Comparison of ENCODE assay signal across 15 mouse cellular contexts in the genomic region with DNA sequence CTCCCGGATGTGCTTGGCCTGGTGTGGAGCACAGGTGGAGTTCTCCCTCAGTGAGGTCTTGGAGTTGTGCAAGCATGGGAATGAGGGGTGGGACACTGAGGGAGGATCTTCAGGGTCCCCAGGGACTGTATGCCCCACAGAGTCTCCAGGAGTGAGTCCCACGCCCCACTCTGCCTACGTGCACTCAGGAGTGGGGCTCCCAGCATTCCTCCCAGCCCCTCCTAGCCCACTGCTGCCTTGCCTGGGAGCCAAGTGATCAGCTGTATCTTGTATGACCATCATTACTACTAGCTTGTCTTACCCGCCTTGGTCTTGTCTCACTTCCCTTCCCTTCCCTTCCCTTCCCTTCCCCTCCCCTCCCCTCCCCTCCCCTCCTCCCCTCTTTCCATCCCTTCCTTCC. TPM values are rescaled to one million over a fixed set of nuclear protein-coding genes. Genes with fewer than 3 reads are reported as not detected.
A peak's percentile ranks its signal among the peaks of the same experiment; 100 is the strongest.
DNase-seq lines count a peak whose midpoint lies in the region.
"Not testable (repeated sequence)": the region's sequence is repeated elsewhere in the genome, so short reads cannot be mapped to it uniquely, and the experiment has no call there.
"Had no signal": no experiment of that assay in that cellular context is flagged by ENCODE, and none has a peak within 500 bp of the region (broad histone marks: within the 10 kb centered on the region; RNA-seq: fewer than 3 reads in every experiment).

No protein-coding gene starts in this region.

- DNase-seq in MN1 (ENCODE audit: low spot score), result peak; percentile 21
- peak; percentile 57 for DNase-seq in cerebellum, adult 11-12 months
- DNase-seq in frontal cortex, postnatal 14 days (ENCODE audit: low spot score in 2 of 2), result peak; percentile 61 to 68
- peak; percentile 53 to 54 for DNase-seq in heart, postnatal 36 days
- DNase-seq in layer of hippocampus, postnatal 25 days (ENCODE audit: extremely low spot score in 1 of 2, low spot score in 1 of 2), result peak; percentile 34 to 61
- DNase-seq in lung, postnatal 14 days, result peak; percentile 47
- peak; percentile 55 to 60 for DNase-seq in spleen, postnatal 36 days (ENCODE audit: low spot score in 2 of 2)
- DNase-seq in urinary bladder, adult 2 months (ENCODE audit: low spot score), result peak; percentile 80

- intact Hi-C loops in heart, postnatal 36 days (cut with DNase I), result not testable (repeated sequence)

RNA-seq across cellular contexts. Expression of a gene that starts 30.7 kb away (rescaled TPM):
- under 1 TPM; 0.22 to 0.47 TPM for total RNA-seq in heart, postnatal 36 days (2021)
- total RNA-seq in layer of hippocampus, postnatal 25 days (2021), result 1 to 10 TPM in 1 of 2 experiments, under 1 TPM in 1; 0.49 to 1.5 TPM
- polyA plus RNA-seq in urinary bladder, adult 2 months (2012; rRNA removed), result 0.04 TPM in 1 of 2 replicates, not detected in the other
- total RNA-seq: CH12.LX had no signal
- polyA plus RNA-seq: forebrain, embryonic 16.5 days; heart, embryonic 10.5 days; hindbrain, embryonic 14.5 days; liver, embryonic 14.5 days; midbrain, embryonic 10.5 days; stomach, embryonic 16.5 days had no signal

Comparison
In these comparisons a context has a peak if more than half of its experiments do, and no peak if none do; other contexts are left out.
1. Peak in every context shown above with its lines: DNase-seq.
2. DNase-seq: peak in every context shown above with its lines; median percentile 80 in urinary bladder, adult 2 months; 64 in frontal cortex, postnatal 14 days; 58 in spleen, postnatal 36 days; 57 in cerebellum, adult 11-12 months; 54 in heart, postnatal 36 days; 48 in layer of hippocampus, postnatal 25 days; 47 in lung, postnatal 14 days; 21 in MN1.